Mouse (Mus musculus): ENCODE data around the gene Ccsap. TPM values are rescaled to one million over a fixed set of nuclear protein-coding genes. Genes with fewer than 3 reads are reported as not detected.

The Ccsap gene
- polyA plus RNA-seq, 1 experiment from 2014 or later, result 7.5 TPM

DNA sequence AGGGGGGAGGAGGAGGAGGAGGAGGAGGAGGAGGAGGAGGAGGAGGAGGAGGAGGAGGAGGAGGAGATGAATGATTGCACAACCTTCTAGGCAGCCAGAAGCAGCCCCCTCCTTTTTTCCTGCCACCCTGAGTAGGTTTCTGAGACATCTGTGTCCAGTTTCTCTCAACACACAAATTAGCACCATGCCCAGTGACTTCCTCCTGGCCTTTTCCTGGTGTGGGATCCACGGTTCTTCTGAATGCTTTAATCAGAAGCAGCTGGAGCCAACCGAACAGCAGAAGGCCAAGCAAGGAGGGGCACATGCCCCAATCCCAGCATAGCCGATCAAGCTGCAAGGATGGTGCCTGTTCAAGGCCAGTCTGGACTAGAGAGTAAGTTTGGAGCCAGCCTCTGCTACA lies 60.1 kb downstream of the Ccsap start:
- Histone ChIP-seq H3K9ac (ENCODE audit: low read length) (no peak overlapping the region), H3K4me2 (no peak overlapping the region), H3K4me3 (ENCODE audit: low read depth, low read length) (no peak overlapping the region), H3K4me1 (ENCODE audit: control insufficient read depth, insufficient read depth, low read length) (no peaks in the 10 kb centered on the region), H3K9me3 (ENCODE audit: control insufficient read depth, low read length) (no peaks in the 10 kb centered on the region), H3K36me3 (ENCODE audit: control insufficient read depth, insufficient read depth, low read length) (no peaks in the 10 kb centered on the region), H3K27me3 (ENCODE audit: control insufficient read depth, insufficient read depth, low read length) (no peaks in the 10 kb centered on the region), H3K27ac (ENCODE audit: low read depth, low read length) (no peak overlapping the region)
- WGBS, result 77% methylated on average over 3 of the region's 3 CpGs
- ATAC-seq (ENCODE audit: low FRiP score) (no peak), DNase-seq (ENCODE audit: low spot score, missing footprints) (no peak)

DNA sequence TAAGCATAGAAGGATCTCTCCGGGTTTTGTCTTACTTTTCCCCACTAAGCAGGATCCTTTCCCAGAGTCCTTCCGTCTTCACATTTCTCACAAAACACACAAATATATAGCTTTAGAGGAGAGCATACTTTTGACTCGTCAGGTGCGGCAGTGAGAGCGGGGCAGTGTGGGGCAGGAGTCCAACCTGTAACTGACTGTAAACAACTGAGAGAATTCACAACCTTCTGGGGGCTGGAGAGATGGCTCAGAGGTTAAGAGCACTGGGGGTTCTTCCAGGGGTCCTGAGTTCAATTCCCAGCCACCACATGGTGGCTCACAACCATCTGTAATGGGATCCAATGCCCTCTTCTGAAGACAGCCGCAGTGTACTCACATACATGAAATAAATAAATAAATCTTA lies 60.6 kb downstream of the Ccsap start:
- no peak overlapping the region for H3K4me3 ChIP-seq (ENCODE audit: low read depth, low read length)
- no peaks in the 10 kb centered on the region for H3K9me3 ChIP-seq (ENCODE audit: control insufficient read depth, low read length)
- WGBS, result 89% methylated on average over 6 of the region's 6 CpGs
- H3K4me1 ChIP-seq (ENCODE audit: control insufficient read depth, insufficient read depth, low read length), result no peaks in the 10 kb centered on the region
- ATAC-seq (ENCODE audit: low FRiP score) (no peak), DNase-seq (ENCODE audit: low spot score, missing footprints) (no peak)
- H3K4me2 ChIP-seq, result no peak overlapping the region
- no peak overlapping the region for H3K27ac ChIP-seq (ENCODE audit: low read depth, low read length)
- no peaks in the 10 kb centered on the region for H3K36me3 ChIP-seq (ENCODE audit: control insufficient read depth, insufficient read depth, low read length)
- no peak overlapping the region for H3K9ac ChIP-seq (ENCODE audit: low read length)
- H3K27me3 ChIP-seq (ENCODE audit: control insufficient read depth, insufficient read depth, low read length), result no peaks in the 10 kb centered on the region

DNA sequence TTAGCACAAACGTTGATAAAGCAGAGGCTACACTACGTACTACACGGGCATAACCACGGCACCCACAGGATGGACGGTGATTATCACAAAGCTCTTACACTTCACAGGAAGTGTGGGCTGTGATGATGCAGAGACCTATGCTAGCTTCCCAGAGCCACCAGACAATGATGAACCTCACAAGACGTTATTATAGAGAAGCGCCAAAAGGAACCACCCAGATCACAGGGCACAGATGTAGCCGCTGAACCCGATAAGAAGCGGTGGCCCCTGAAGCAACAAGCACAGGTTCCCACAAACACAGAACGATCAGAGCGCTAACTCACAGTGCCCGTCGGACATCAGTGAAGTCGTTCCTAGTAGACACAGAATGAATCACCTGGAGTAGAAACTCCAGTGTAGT lies 62.1 kb downstream of the Ccsap start:
- H3K4me2 ChIP-seq, result no peak overlapping the region
- WGBS, result 93% methylated on average over 15 of the region's 15 CpGs
- H3K4me3 ChIP-seq (ENCODE audit: low read depth, low read length), result no peak overlapping the region
- H3K9me3 ChIP-seq (ENCODE audit: control insufficient read depth, low read length), result no peaks in the 10 kb centered on the region
- H3K27ac ChIP-seq (ENCODE audit: low read depth, low read length), result no peak overlapping the region
- no peaks in the 10 kb centered on the region for H3K4me1 ChIP-seq (ENCODE audit: control insufficient read depth, insufficient read depth, low read length)
- no peaks in the 10 kb centered on the region for H3K27me3 ChIP-seq (ENCODE audit: control insufficient read depth, insufficient read depth, low read length)
- no peak for DNase-seq (ENCODE audit: low spot score, missing footprints)
- no peak for ATAC-seq (ENCODE audit: low FRiP score)
- H3K36me3 ChIP-seq (ENCODE audit: control insufficient read depth, insufficient read depth, low read length), result no peaks in the 10 kb centered on the region
- H3K9ac ChIP-seq (ENCODE audit: low read length), result no peak overlapping the region

DNA sequence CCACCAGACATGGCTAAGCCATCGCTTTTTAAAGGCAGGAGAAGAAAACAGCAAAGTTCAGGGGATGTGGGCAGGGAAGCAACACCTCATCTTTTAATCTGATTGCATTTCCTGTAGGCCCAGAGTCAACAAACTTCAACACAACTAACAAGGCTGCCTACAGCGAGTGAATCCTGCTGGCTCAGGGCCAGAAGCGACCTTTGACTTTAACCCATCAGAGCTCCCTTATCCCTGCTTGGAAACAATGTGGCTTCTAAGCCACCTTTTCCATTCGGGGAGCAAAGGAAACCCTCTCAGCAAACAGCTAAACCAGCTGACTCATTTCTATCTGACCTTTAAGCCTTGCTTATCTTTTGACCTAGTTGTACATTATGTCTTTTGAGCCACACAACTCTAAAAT lies 63.3 kb downstream of the Ccsap start:
- DNase-seq (ENCODE audit: low spot score, missing footprints), result no peak
- Histone ChIP-seq H3K27ac (ENCODE audit: low read depth, low read length) (no peak overlapping the region), H3K4me1 (ENCODE audit: control insufficient read depth, insufficient read depth, low read length) (peaks cover 4% of the 10 kb centered on the region), H3K36me3 (ENCODE audit: control insufficient read depth, insufficient read depth, low read length) (no peaks in the 10 kb centered on the region), H3K4me3 (ENCODE audit: low read depth, low read length) (no peak overlapping the region), H3K4me2 (no peak overlapping the region), H3K9ac (ENCODE audit: low read length) (no peak overlapping the region), H3K27me3 (ENCODE audit: control insufficient read depth, insufficient read depth, low read length) (no peaks in the 10 kb centered on the region), H3K9me3 (ENCODE audit: control insufficient read depth, low read length) (no peaks in the 10 kb centered on the region)
- 51% methylated on average over 4 of the region's 4 CpGs for WGBS
- ATAC-seq (ENCODE audit: low FRiP score), result no peak

DNA sequence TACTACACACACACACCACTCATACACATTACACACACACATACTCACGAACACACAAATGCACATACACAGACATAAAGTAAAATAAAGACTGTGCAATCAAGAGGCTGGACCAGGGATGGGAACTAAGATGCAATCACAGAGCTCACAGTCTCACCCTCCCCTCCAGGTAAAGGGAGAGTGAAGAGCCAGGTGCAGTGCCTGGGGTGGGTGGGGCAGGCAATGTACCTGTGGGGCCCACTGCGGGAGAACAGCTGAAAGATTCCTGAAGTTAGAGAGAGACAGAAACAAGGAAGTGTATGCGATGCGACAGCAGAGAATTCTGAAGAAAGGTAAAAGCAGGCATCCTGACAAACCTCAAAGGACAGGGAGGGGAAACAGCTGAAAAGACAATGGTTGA lies 65.2 kb downstream of the Ccsap start:
- Histone ChIP-seq H3K4me1 (ENCODE audit: control insufficient read depth, insufficient read depth, low read length) (peaks cover 13% of the 10 kb centered on the region), H3K36me3 (ENCODE audit: control insufficient read depth, insufficient read depth, low read length) (no peaks in the 10 kb centered on the region), H3K27me3 (ENCODE audit: control insufficient read depth, insufficient read depth, low read length) (no peaks in the 10 kb centered on the region), H3K9me3 (ENCODE audit: control insufficient read depth, low read length) (no peaks in the 10 kb centered on the region), H3K4me2 (no peak overlapping the region), H3K27ac (ENCODE audit: low read depth, low read length) (no peak overlapping the region), H3K4me3 (ENCODE audit: low read depth, low read length) (no peak overlapping the region), H3K9ac (ENCODE audit: low read length) (no peak overlapping the region)
- DNase-seq (ENCODE audit: low spot score, missing footprints) (no peak), ATAC-seq (ENCODE audit: low FRiP score) (no peak)
- WGBS, result 86% methylated on average over 4 of the region's 4 CpGs

DNA sequence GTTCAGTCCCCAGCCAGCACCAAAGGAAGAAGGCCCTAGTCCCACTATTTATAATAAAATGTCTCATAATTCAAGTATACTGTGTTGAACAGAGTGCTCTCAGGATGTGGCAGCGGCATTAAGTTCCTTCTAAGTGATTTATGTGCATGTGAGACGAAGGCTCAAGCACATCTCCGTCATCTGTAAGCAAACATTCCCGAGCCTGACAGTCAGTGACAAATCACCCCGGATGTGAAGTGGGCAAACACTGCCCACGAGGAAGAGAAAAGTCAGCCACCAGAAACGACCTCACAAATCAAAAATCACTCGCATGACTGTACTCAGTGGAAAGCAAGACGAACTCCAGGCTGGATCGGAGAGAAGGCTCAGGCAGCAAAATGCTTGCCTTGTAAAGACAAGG lies 66.1 kb downstream of the Ccsap start:
- H3K4me2 ChIP-seq, result no peak overlapping the region
- 80% methylated on average over 10 of the region's 10 CpGs for WGBS
- peaks cover 13% of the 10 kb centered on the region for H3K4me1 ChIP-seq (ENCODE audit: control insufficient read depth, insufficient read depth, low read length)
- no peak overlapping the region for H3K27ac ChIP-seq (ENCODE audit: low read depth, low read length)
- H3K36me3 ChIP-seq (ENCODE audit: control insufficient read depth, insufficient read depth, low read length), result no peaks in the 10 kb centered on the region
- no peak overlapping the region for H3K9ac ChIP-seq (ENCODE audit: low read length)
- ATAC-seq (ENCODE audit: low FRiP score), result no peak
- no peaks in the 10 kb centered on the region for H3K9me3 ChIP-seq (ENCODE audit: control insufficient read depth, low read length)
- no peak for DNase-seq (ENCODE audit: low spot score, missing footprints)
- no peaks in the 10 kb centered on the region for H3K27me3 ChIP-seq (ENCODE audit: control insufficient read depth, insufficient read depth, low read length)
- no peak overlapping the region for H3K4me3 ChIP-seq (ENCODE audit: low read depth, low read length)

DNA sequence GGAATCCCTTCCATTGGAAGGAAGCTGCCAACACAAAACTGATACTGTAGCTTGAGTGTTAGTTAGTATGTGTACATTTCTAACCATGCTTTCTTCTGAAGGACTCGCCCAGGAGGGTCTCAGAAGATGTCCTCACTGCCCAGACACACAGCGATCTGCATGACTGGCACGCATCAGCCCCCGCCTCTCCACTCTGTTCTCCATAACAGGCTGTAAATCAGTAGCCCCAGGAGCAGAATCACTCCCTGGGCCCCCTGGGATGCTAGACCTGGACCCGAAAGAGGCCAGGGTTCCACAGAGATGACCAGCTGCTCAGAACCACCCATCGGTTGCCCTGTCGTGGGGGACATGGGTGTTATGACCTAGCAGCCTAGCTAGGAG lies 68.2 kb downstream of the Ccsap start:
- no peak overlapping the region; the same call in 1 of the 2 replicates for H3K4me2 ChIP-seq
- H3K27me3 ChIP-seq (ENCODE audit: control insufficient read depth, insufficient read depth, low read length), result no peaks in the 10 kb centered on the region
- H3K27ac ChIP-seq (ENCODE audit: low read depth, low read length), result peak overlapping the region; percentile 87
- no peak overlapping the region for H3K4me3 ChIP-seq (ENCODE audit: low read depth, low read length)
- peaks cover 13% of the 10 kb centered on the region for H3K4me1 ChIP-seq (ENCODE audit: control insufficient read depth, insufficient read depth, low read length)
- DNase-seq (ENCODE audit: low spot score, missing footprints) (no peak), ATAC-seq (ENCODE audit: low FRiP score) (no peak)
- 68% methylated on average over 7 of the region's 7 CpGs for WGBS
- no peaks in the 10 kb centered on the region for H3K9me3 ChIP-seq (ENCODE audit: control insufficient read depth, low read length)
- no peaks in the 10 kb centered on the region for H3K36me3 ChIP-seq (ENCODE audit: control insufficient read depth, insufficient read depth, low read length)
- peak overlapping the region; percentile 39; the same call in 1 of the 2 replicates for H3K9ac ChIP-seq (ENCODE audit: low read length)

DNA sequence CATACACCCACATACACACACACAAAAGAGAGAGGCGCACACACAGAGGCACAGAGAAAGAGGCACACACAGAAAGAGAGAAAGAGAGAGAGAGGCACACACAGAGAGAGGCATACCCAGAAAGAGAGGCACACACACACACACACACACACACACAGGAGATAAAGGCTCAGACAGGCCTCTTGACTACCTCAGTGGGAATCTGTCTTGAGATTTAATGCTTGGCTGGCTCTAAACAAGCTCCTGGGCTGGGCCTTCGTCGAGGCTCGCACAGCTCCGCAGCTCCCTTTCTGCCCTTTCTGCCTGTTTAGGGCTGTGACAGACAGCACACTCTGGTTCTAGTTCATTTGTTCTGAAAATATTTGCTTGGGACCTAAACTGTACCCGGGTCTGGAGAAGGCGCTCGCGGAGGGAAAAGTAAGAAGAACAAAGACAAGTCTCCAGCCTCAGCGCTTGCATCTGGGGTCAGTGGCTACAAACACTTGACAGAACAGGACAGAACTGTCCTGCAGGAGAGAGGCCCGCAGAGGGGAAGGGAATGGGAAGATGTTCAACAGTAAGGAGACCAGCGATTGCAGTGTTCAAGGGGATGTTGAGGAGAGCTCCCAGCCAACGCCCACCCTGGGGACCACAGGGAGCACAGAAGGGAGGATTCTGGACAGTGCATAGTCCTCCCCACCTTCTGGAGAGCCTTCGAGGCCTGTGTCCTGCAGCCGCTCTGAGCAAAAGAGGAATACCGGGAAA lies 68.7 kb downstream of the Ccsap start:
- H3K27ac ChIP-seq (ENCODE audit: low read depth, low read length), result peak overlapping the region; percentile 87
- no peak overlapping the region for H3K4me3 ChIP-seq (ENCODE audit: low read depth, low read length)
- H3K4me2 ChIP-seq, result peak overlapping the region; percentile 17; the same call in 1 of the 2 replicates
- DNase-seq (ENCODE audit: low spot score, missing footprints) (peak; percentile 91), ATAC-seq (ENCODE audit: low FRiP score) (peak; percentile 84)
- H3K9me3 ChIP-seq (ENCODE audit: control insufficient read depth, low read length), result no peaks in the 10 kb centered on the region
- H3K36me3 ChIP-seq (ENCODE audit: control insufficient read depth, insufficient read depth, low read length), result no peaks in the 10 kb centered on the region
- H3K4me1 ChIP-seq (ENCODE audit: control insufficient read depth, insufficient read depth, low read length), result peaks cover 13% of the 10 kb centered on the region
- WGBS, result 22% methylated on average over 16 of the region's 16 CpGs
- H3K9ac ChIP-seq (ENCODE audit: low read length), result peak overlapping the region; percentile 41
- H3K27me3 ChIP-seq (ENCODE audit: control insufficient read depth, insufficient read depth, low read length), result no peaks in the 10 kb centered on the region
